Mouse (Mus musculus): ENCODE results near the gene Ipo11. TPM values are rescaled to one million over a fixed set of nuclear protein-coding genes. Genes with fewer than 3 reads are reported as not detected.
"Not testable (repeated sequence)": the region's sequence is repeated elsewhere in the genome, so short reads cannot be mapped to it uniquely, and the experiment has no call there.

The Ipo11 gene
- polyA plus RNA-seq, 1 experiment from 2014 or later, result 38.0 TPM

GRCm38 (mm10) chr13:106905154-106905553 lies 31.6 kb downstream of the Ipo11 start:
- not testable (repeated sequence) for DNase-seq (ENCODE audit: low spot score)

GRCm38 (mm10) chr13:106904637-106905036 lies 32.1 kb downstream of the Ipo11 start:
- no peak for DNase-seq (ENCODE audit: low spot score)

GRCm38 (mm10) chr13:106894284-106894683 lies 42.5 kb downstream of the Ipo11 start:
- no peak for DNase-seq (ENCODE audit: low spot score)

- DNase-seq (ENCODE audit: low spot score), result no peak
Observed at GRCm38 (mm10) chr13:106893701-106894100, 43.1 kb downstream of the Ipo11 start.

GRCm38 (mm10) chr13:106893196-106893595 lies 43.6 kb downstream of the Ipo11 start:
- DNase-seq (ENCODE audit: low spot score), result no peak

- DNase-seq (ENCODE audit: low spot score), result no peak
Observed at GRCm38 (mm10) chr13:106887364-106887763, 49.4 kb downstream of the Ipo11 start.

- DNase-seq (ENCODE audit: low spot score), result no peak
Observed at GRCm38 (mm10) chr13:106884249-106884648, 52.5 kb downstream of the Ipo11 start.

GRCm38 (mm10) chr13:106876278-106876677 lies 60.5 kb downstream of the Ipo11 start:
- no peak for DNase-seq (ENCODE audit: low spot score)

GRCm38 (mm10) chr13:106865547-106865946 lies 71.2 kb downstream of the Ipo11 start:
- DNase-seq (ENCODE audit: low spot score), result no peak

- no peak for DNase-seq (ENCODE audit: low spot score)
Observed at GRCm38 (mm10) chr13:106858779-106859178, 78.0 kb downstream of the Ipo11 start.

- DNase-seq (ENCODE audit: low spot score), result no peak
Observed at GRCm38 (mm10) chr13:106856556-106856955, 80.2 kb downstream of the Ipo11 start.

- DNase-seq (ENCODE audit: low spot score), result no peak
Observed at GRCm38 (mm10) chr13:106847534-106847933, 89.2 kb downstream of the Ipo11 start.

GRCm38 (mm10) chr13:106844928-106845327 lies 91.8 kb downstream of the Ipo11 start:
- DNase-seq (ENCODE audit: low spot score), result no peak

GRCm38 (mm10) chr13:106842542-106842941 lies 94.2 kb downstream of the Ipo11 start:
- DNase-seq (ENCODE audit: low spot score), result no peak

- DNase-seq (ENCODE audit: low spot score), result no peak
Observed at GRCm38 (mm10) chr13:106838778-106839177, 98.0 kb downstream of the Ipo11 start.

GRCm38 (mm10) chr13:106836527-106836879 lies 100.3 kb downstream of the Ipo11 start:
- DNase-seq (ENCODE audit: low spot score), result no peak

- peak; percentile 84 for DNase-seq (ENCODE audit: low spot score)
Observed at GRCm38 (mm10) chr13:106835844-106836526, 100.8 kb downstream of the Ipo11 start.

GRCm38 (mm10) chr13:106830029-106830428 lies 106.7 kb downstream of the Ipo11 start:
- no peak for DNase-seq (ENCODE audit: low spot score)

GRCm38 (mm10) chr13:106829327-106829997 lies 107.3 kb downstream of the Ipo11 start:
- no peak for DNase-seq (ENCODE audit: low spot score)

GRCm38 (mm10) chr13:106825618-106826017 lies 111.1 kb downstream of the Ipo11 start:
- peak; percentile 52 for DNase-seq (ENCODE audit: low spot score)

GRCm38 (mm10) chr13:106823875-106824191 lies 112.9 kb downstream of the Ipo11 start:
- no peak for DNase-seq (ENCODE audit: low spot score)

GRCm38 (mm10) chr13:106823121-106823874 lies 113.5 kb downstream of the Ipo11 start:
- DNase-seq (ENCODE audit: low spot score), result no peak

Measured in thymus, postnatal 0 days (tissue).